Mouse (Mus musculus) stomach, embryonic 15.5 days (tissue): ENCODE results near the gene Vpreb1. TPM values are rescaled to one million over a fixed set of nuclear protein-coding genes. Genes with fewer than 3 reads are reported as not detected.
A peak's percentile ranks its signal among the peaks of the same experiment; 100 is the strongest.

ENCODE experiments used
- ATAC-seq: fragments of 200-750 bp; cut with Nextera tagmentation; 2 replicates; pipeline ENCODE4 v1.8.0; 2017; ENCODE audit warnings: low read depth, moderate number of reproducible peaks, moderate TSS enrichment; ENCODE audit not compliant: insufficient read depth, low FRiP score
- H3K27ac ChIP-seq: fragments of 300-500 bp; sonication (generic); 2 replicates; pipeline ENCODE4 v1.5.1; 2015; ENCODE audit warnings: mild to moderate bottlenecking, inconsistent platforms
- H3K27me3 ChIP-seq: fragments of 300-500 bp; sonication (generic); replicated peaks from 2 replicates; pipeline ENCODE4 v1.6.1; 2015; ENCODE audit warnings: inconsistent platforms
- H3K36me3 ChIP-seq: fragments of 300-500 bp; sonication (generic); 2 replicates; pipeline ENCODE4 v1.6.1; 2015; ENCODE audit warnings: inconsistent platforms
- H3K4me1 ChIP-seq: fragments of 300-500 bp; sonication (generic); 2 replicates; pipeline ENCODE4 v1.6.1; 2015; ENCODE audit warnings: inconsistent platforms
- H3K4me2 ChIP-seq: fragments of 300-500 bp; sonication (generic); 2 replicates; pipeline ENCODE4 v1.6.1; 2015; ENCODE audit warnings: mild to moderate bottlenecking, inconsistent platforms
- H3K4me3 ChIP-seq: fragments of 300-500 bp; sonication (generic); replicated peaks from 2 replicates; pipeline ENCODE4 v1.5.1; 2015; ENCODE audit warnings: inconsistent platforms
- H3K9ac ChIP-seq: fragments of 300-500 bp; sonication (generic); 2 replicates; pipeline ENCODE4 v1.6.1; 2015; ENCODE audit warnings: inconsistent platforms
- H3K9me3 ChIP-seq: fragments of 300-500 bp; sonication (generic); 2 replicates; pipeline ENCODE4 v1.6.1; 2016; ENCODE audit warnings: inconsistent platforms
- WGBS: fragments of 180-500 bp; shearing (Covaris S2); methylation state at CpG from one replicate; pipeline ENCODE4 v1.1.7; 2015; 5-methylcytosine and 5-hydroxymethylcytosine counted together
- polyA plus RNA-seq: library from polyadenylated mRNA; unstranded; fragments of >200 nt; fragmentation: Nextera tagmentation; extraction: Ambion mirVana; gene quantifications from 2 replicates; pipeline ENCODE4 v1.2.1, GENCODE M21; 2015

Vpreb1 gene
- 3.0 and 3.9 TPM in 2 replicates for polyA plus RNA-seq

DNA sequence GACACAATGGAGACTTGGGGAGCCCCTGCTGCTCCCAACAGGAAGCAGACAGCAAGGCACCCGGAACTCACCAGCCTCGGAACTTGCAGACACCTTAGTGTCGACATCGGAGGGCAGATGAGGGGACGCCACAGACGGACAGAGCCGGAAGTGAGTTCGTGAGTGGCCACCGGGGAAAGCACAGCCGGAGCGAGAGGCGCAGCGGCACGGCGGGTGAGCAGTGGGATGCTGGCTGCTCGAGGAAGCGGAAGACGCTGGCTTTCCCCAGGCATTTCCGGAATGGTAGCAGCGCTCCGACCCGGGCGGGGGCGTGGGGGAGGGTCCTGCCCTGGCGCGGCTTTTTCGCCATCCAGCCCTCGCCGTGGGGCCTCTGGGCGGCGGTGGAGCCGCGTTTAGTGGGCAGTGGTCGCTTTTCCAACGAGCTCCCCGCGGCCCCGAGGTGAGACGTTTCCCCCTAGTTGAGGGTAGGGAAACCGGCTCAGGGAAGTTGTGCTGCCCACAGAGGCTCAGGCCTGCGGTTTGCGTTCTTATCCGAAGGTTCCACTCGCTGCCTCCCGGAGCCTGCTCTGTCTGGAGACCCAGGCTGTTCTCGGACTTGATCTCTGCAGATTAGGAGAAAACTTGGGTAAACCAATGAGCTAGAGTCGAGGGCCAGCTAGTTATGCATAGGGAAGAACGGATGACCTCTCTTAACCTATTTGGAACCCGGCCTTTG is at the start of gene Vpreb1, which contains the start of gene Top3b:
TSS of gene Vpreb1 (minus strand) at position 227 of the 715 bp plus-strand sequence.
TSS of gene Top3b (plus strand) at position 120 of the 715 bp plus-strand sequence.
- under 1% methylated on average over 49 of the region's 49 CpGs for WGBS
- ATAC-seq = peak; percentile 97
- H3K4me3 ChIP-seq = peak within 1 kb of the TSS; percentile 72

DNA sequence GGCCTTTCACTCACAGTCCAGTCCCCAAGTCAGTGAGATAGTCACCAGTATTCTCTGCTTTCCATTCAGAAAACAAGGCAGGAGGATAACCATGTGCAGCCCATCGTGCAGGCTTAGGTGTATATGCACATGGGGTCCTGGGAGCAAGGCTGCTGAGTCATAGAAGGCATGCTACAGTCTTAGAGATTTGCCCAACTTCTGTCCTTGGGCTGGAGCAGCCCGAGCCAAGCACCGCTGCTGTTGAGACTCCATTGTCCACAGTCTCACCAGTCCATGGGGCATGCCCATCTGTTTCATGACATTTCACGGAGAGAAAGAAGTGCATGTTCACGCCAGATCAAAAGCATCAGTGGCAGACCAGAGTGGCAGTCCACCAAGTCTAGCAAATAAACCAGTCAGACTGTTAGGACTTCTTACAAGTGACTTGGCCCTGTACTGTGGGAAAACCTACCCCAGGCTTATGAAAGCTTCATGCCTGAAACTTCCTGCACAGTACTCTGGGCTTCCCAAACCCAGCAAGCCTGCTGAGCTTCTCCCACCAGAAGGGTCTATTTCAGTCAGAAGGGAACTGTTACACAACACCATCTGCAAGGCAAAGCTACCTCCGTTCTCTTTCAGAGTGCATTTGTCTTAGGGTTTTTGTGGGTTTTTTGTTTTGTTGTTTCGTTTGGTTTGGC is 47.9 kb upstream of the Vpreb1 start:
- Histone ChIP-seq H3K4me1 (no peaks in the 10 kb centered on the region), H3K27me3 (no peaks in the 10 kb centered on the region), H3K4me2 (no peak overlapping the region), H3K9me3 (no peaks in the 10 kb centered on the region), H3K4me3 (no peak overlapping the region), H3K36me3 (peaks cover 43% of the 10 kb centered on the region), H3K27ac (no peak overlapping the region), H3K9ac (no peak overlapping the region)
- no peak for ATAC-seq
- 90% methylated on average over 7 of the region's 7 CpGs for WGBS

More for the DNA sequence above, at the start of gene Vpreb1, which contains the start of gene Top3b:
- Histone ChIP-seq H3K27me3 (no peaks in the 10 kb centered on the region), H3K27ac (peak within 1 kb of the TSS; percentile 96), H3K4me1 (0 out of 2 replicates have a peak, but pooled peaks cover 3% of the 10 kb centered on the region), H3K9ac (peak within 1 kb of the TSS; percentile 80), H3K4me2 (peak within 1 kb of the TSS; percentile 64), H3K9me3 (no peaks in the 10 kb centered on the region), H3K36me3 (peaks cover 2% of the 10 kb centered on the region; the same call in 1 of the 2 replicates)

DNA sequence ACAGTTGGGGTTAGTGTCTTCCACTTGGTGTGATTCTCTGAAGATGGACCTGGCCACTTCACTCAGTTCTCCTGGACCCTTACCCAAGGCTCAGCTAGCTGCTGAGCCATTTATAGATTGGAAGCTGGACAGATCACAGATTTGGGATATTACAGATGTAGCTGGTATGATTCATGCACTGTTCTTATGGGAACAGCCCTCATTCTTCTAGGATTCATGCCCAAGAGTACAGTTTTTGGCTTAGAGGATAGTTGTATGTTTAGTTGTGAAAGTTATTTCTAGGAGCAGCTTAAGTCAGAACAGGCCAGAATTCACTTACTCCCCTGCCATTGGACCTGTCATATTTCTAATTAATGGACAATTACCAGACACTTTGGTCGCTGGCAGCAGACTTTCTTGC is 42.8 kb upstream of the Vpreb1 start:
- Histone ChIP-seq H3K9ac (no peak overlapping the region), H3K36me3 (peaks cover 44% of the 10 kb centered on the region), H3K4me1 (no peaks in the 10 kb centered on the region), H3K27ac (no peak overlapping the region), H3K4me3 (no peak overlapping the region), H3K27me3 (no peaks in the 10 kb centered on the region), H3K4me2 (no peak overlapping the region), H3K9me3 (no peaks in the 10 kb centered on the region)
- no peak for ATAC-seq
- 56% methylated on average over 1 of the region's 1 CpGs for WGBS

DNA sequence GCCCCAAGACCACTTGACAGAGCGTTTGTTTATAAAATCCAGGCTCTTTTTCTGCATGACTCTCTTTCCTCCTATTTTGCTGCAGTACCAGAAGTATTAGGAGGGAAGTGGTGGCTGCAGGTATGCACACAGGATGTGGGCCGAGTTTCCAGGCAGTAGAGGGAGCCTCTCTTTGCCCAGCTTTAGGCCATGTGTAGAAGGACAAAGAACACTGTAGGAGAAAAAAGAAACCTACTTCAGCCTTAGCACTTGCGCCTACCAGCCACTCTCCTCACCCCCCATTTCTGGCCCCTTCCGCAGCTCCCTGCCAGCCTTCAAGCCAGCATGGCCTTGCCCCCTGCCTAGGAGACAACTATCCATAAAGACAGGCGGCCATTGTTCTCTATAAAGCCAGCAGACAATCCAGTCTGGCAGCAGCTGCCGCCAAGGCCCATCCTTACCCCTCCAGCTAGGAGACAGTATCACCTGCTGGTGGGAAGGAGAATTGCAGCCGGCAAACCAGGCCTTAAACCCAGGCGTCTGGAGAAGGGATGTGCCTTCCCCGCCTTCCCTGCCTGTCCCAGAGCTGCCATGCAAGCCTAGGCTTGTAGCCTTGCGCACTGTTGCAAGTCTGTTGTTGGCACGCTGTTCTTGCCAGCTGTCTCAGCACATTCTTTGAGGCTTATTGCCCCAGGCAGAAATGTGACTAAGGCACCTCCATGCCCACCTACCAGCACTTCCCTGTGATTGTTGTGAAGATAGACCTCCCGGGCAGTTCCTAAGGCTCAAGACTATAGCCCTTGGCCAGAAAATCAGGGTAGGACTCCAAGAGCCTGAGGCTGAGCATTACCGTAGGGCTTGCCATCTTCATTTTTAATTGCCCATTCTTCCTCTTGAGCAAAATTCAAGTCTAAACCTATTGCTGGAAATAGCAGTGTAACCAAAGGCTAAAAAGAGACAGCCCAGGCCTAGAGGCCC is 41.3 kb upstream of the Vpreb1 start:
- H3K4me1 ChIP-seq = no peaks in the 10 kb centered on the region
- WGBS = 43% methylated on average over 13 of the region's 13 CpGs
- H3K4me3 ChIP-seq = no peak overlapping the region
- H3K27ac ChIP-seq = peak overlapping the region; percentile 54; the same call in 1 of the 2 replicates
- no peak overlapping the region for H3K9ac ChIP-seq
- H3K4me2 ChIP-seq = no peak overlapping the region
- H3K9me3 ChIP-seq = no peaks in the 10 kb centered on the region
- H3K36me3 ChIP-seq = peaks cover 33% of the 10 kb centered on the region
- H3K27me3 ChIP-seq = no peaks in the 10 kb centered on the region
- ATAC-seq = peak; percentile 76; the same call in 1 of the 2 replicates

DNA sequence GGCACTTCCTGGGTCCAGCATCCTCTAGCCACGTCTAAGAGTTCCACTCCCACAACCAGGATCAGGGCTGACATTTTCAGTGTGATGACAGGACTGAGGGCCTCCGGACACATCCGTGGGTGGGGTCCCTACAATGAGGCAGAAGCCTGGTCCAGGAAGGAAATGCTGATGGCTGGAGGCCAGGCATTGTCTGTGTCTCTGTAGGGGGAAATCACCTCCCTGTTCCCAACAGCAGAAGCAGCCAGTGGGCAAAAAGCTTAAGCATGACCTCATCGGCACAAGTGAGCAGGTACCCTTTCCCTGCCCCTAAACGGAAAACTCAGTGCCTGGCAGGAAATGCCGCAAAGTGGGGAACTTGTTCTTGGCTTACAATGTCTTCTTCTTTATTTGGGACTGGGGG is 37.2 kb upstream of the Vpreb1 start:
- no peaks in the 10 kb centered on the region for H3K27me3 ChIP-seq
- peaks cover 36% of the 10 kb centered on the region; the same call in 1 of the 2 replicates for H3K36me3 ChIP-seq
- no peak overlapping the region for H3K9ac ChIP-seq
- peak; percentile 8; the same call in 1 of the 2 replicates for ATAC-seq
- H3K4me2 ChIP-seq = no peak overlapping the region
- 72% methylated on average over 6 of the region's 6 CpGs for WGBS
- no peaks in the 10 kb centered on the region for H3K4me1 ChIP-seq
- H3K4me3 ChIP-seq = no peak overlapping the region
- H3K9me3 ChIP-seq = no peaks in the 10 kb centered on the region
- H3K27ac ChIP-seq = 0 out of 2 replicates have a peak overlapping the region, but pooled peaks have one; percentile 8

DNA sequence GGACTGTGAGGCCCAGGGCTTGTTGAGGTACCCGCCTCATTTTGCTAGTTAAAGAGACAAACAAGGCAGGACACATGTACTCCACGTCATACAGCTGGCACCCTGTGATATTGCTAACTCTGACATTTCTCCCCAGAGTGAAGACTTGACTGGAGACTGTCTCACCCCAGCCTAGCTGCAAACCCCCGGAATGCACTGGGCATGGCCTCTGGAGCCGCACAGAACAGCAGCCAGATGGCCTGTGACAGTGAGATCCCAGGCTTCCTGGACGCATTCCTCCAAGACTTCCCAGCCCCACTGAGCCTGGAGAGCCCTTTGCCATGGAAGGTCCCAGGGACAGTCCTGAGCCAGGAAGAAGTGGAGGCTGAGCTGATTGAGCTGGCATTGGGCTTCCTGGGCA is 32.5 kb upstream of the Vpreb1 start:
- no peak for ATAC-seq

DNA sequence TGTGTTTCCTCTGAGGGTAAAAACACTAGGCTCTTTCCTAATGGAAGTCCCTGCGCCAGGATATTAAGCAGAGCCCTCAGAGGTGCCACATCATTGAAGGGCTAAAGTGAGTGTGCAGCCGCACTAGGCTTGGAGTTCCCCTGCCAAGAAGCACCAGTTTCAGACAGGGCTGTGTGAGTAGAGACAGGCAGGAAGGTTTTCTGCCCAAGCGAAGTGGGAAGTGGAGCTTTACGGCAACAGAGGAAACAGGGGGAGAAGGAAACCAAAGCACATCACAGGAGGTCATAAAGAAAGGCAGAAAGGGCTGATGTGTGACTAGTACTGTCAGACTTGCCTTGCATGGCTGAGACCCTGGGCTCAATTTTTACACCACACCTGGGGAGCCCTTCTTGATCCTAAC is 31.7 kb upstream of the Vpreb1 start:
- no peak overlapping the region for H3K9ac ChIP-seq
- no peaks in the 10 kb centered on the region for H3K27me3 ChIP-seq
- peaks cover 20% of the 10 kb centered on the region; the same call in 1 of the 2 replicates for H3K36me3 ChIP-seq
- H3K9me3 ChIP-seq = no peaks in the 10 kb centered on the region
- no peak overlapping the region for H3K27ac ChIP-seq
- H3K4me3 ChIP-seq = no peak overlapping the region
- 76% methylated on average over 4 of the region's 4 CpGs for WGBS
- no peak overlapping the region for H3K4me2 ChIP-seq
- ATAC-seq = no peak
- peaks cover 4% of the 10 kb centered on the region; the same call in 1 of the 2 replicates for H3K4me1 ChIP-seq

More for the DNA sequence above, 32.5 kb upstream of the Vpreb1 start:
- 85% methylated on average over 5 of the region's 5 CpGs for WGBS
- Histone ChIP-seq H3K27ac (no peak overlapping the region), H3K36me3 (peaks cover 20% of the 10 kb centered on the region; the same call in 1 of the 2 replicates), H3K27me3 (no peaks in the 10 kb centered on the region), H3K4me1 (no peaks in the 10 kb centered on the region), H3K9ac (no peak overlapping the region), H3K4me3 (no peak overlapping the region), H3K4me2 (no peak overlapping the region), H3K9me3 (no peaks in the 10 kb centered on the region)

DNA sequence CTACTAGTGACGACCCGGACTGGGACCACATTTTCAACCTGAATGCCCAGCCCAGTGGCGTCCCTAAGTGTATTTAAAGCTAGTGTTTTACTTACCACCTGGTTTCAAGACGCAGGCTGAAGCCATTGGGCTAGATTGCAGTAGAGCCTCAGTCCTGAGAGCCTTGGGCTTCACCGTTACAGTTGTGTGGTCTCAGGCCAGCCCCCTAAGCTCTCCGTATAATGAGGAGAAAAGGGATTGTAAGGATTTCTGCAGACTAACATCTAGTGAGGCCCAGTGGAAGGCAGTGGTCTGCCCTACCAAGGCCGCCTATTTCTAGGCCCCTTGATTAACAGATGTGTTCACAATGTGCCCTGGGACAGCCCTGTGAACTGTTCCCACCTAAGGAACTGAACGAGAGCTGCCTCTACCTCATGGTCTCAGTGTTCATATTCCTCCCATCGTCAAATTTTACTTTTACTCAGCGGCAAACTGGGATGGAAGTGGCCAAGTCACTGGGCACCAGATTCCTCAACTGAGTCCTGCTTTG is 26.5 kb upstream of the Vpreb1 start:
- Histone ChIP-seq H3K27ac (peak overlapping the region; percentile 57), H3K4me3 (peak overlapping the region; percentile 70), H3K36me3 (peaks cover 10% of the 10 kb centered on the region), H3K27me3 (no peaks in the 10 kb centered on the region), H3K9ac (peak overlapping the region; percentile 44), H3K9me3 (no peaks in the 10 kb centered on the region), H3K4me2 (peak overlapping the region; percentile 72), H3K4me1 (peaks cover 11% of the 10 kb centered on the region; the same call in 1 of the 2 replicates)
- 21% methylated on average over 10 of the region's 10 CpGs for WGBS
- ATAC-seq = no peak

DNA sequence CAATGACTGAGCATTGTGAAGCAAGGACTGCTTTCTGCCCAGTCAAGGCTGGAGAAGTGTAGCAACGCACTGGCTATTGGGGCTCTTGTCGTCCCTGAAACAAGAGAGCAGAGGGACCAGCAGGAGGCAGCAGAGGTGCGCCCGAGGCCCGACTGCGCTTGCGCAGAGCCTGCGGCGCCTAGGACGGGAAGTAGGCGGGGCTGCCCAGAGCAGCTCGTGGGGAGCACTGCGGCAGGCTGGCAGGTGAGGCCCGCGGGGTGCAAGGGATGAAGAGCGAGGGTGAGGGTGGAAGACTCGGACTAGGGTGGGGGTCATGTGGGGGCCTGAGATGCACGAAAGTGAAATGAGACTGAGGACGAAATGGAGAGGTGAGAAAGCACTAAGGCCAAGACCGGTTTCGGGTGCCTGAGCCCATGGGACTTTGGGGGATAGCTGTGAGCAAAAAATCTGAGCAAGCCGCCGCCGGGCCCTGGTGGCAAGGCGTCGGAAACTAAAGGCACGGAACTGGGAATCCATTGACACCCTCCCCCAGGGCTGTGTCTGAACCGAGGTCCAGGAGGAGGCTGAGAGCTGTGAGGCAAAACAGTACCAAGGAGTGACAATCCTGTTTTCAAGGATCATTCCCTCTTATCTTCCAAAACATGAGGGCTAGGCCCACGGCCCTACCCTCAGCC is 25.9 kb upstream of the Vpreb1 start, which contains the start of gene Ppm1f:
TSS of gene Ppm1f (plus strand) at position 88 of the 674 bp plus-strand sequence.
- Histone ChIP-seq H3K27me3 (no peaks in the 10 kb centered on the region), H3K9me3 (no peaks in the 10 kb centered on the region), H3K36me3 (peaks cover 16% of the 10 kb centered on the region), H3K4me3 (peak within 1 kb of the TSS; percentile 70), H3K9ac (peak within 1 kb of the TSS; percentile 44), H3K27ac (peak within 1 kb of the TSS; percentile 57), H3K4me1 (peaks cover 11% of the 10 kb centered on the region; the same call in 1 of the 2 replicates), H3K4me2 (peak within 1 kb of the TSS; percentile 72)
- peak; percentile 90 for ATAC-seq
- WGBS = under 1% methylated on average over 29 of the region's 29 CpGs

DNA sequence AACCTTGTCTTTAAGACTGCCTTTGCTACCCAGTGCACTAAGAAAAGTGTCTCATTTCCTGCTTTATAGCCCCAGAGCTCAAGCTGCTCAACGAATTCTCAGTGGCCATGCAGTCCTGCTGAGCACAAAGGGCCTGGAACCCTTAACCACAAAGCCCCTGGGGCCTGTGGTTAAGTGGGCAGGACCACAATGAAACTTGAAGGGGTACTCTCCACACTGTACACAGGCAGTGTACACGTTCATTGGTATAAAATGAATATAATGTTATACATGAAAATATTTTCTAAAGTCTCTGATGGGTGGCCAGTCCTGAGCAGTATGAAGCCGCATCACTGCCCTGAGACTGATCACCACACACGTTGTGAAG is 25.4 kb upstream of the Vpreb1 start:
- H3K9ac ChIP-seq = no peak overlapping the region; the same call in 1 of the 2 replicates
- no peak overlapping the region for H3K4me3 ChIP-seq
- ATAC-seq = no peak
- peaks cover 11% of the 10 kb centered on the region; the same call in 1 of the 2 replicates for H3K4me1 ChIP-seq
- H3K9me3 ChIP-seq = no peaks in the 10 kb centered on the region
- no peak overlapping the region for H3K27ac ChIP-seq
- WGBS = 25% methylated on average over 4 of the region's 4 CpGs
- H3K27me3 ChIP-seq = no peaks in the 10 kb centered on the region
- H3K4me2 ChIP-seq = peak overlapping the region; percentile 72
- peaks cover 22% of the 10 kb centered on the region for H3K36me3 ChIP-seq
